Mouse (Mus musculus): Measurements from ENCODE around the gene Pml. TPM values are rescaled to one million over a fixed set of nuclear protein-coding genes. Genes with fewer than 3 reads are reported as not detected.
A peak's percentile ranks its signal among the peaks of the same experiment; 100 is the strongest.

Pml gene
- total and polyA plus RNA-seq, 2 experiments from 2014 or later = 3.4 to 3.7 TPM

DNA sequence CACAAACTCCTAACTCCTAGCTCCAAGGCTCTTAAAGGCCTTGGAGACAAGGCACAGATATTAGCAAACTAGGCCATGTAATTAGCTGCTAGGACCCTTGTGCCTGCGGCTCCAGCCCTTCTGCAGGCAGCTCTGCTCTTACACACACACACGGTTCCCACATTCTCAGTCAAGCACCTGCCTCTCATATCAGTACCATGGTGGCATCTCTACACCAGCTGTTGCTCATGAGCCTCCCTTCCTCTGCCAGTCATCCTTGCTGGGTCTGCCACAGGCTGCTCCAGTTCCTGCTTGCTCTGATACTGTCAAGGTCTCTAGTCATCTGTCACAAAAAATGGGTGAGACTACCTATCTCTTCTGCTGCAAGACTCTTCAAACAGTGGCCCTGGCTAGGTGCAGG lies 25.2 kb downstream of the Pml start:
- no peak for ATAC-seq
- Histone ChIP-seq H3K4me3 (ENCODE audit: low read depth, low read length) (no peak overlapping the region), H3K27ac (ENCODE audit: low read depth, low read length) (no peak overlapping the region), H3K4me1 (ENCODE audit: insufficient read depth) (no peaks in the 10 kb centered on the region), H3K9me3 (ENCODE audit: low read length) (no peaks in the 10 kb centered on the region), H3K4me2 (ENCODE audit: low read depth) (no peak overlapping the region), H3K9ac (no peak overlapping the region), H3K36me3 (ENCODE audit: insufficient read depth) (peaks cover 6% of the 10 kb centered on the region), H3K27me3 (ENCODE audit: insufficient read depth, low read length) (no peaks in the 10 kb centered on the region)
- no peak for TF ChIP-seq CTCF (IDR thresholded peaks at IDR 0.05; ENCODE audit: low read depth)
- 87% methylated on average over 2 of the region's 2 CpGs for WGBS
- DNase-seq = no peak

GRCm38 (mm10) chr9:58220218-58220903 lies 29.2 kb downstream of the Pml start:
- ATAC-seq = no peak
- Histone ChIP-seq H3K9ac (no peak overlapping the region), H3K27me3 (ENCODE audit: insufficient read depth, low read length) (no peaks in the 10 kb centered on the region), H3K36me3 (ENCODE audit: insufficient read depth) (no peaks in the 10 kb centered on the region; the same call in 1 of the 2 replicates), H3K27ac (ENCODE audit: low read depth, low read length) (no peak overlapping the region), H3K9me3 (ENCODE audit: low read length) (no peaks in the 10 kb centered on the region), H3K4me3 (ENCODE audit: low read depth, low read length) (no peak overlapping the region), H3K4me2 (ENCODE audit: low read depth) (no peak overlapping the region), H3K4me1 (ENCODE audit: insufficient read depth) (no peaks in the 10 kb centered on the region)
- 69% methylated on average over 24 of the region's 24 CpGs for whole genome bisulfite sequencing
- DNase-seq = no peak
- TF ChIP-seq CTCF (IDR thresholded peaks at IDR 0.05; ENCODE audit: low read depth) = peak; percentile 49

GRCm38 (mm10) chr9:58218539-58218938 lies 31.0 kb downstream of the Pml start:
- 93% methylated on average over 3 of the region's 3 CpGs for WGBS
- no peaks in the 10 kb centered on the region for H3K27me3 ChIP-seq (ENCODE audit: insufficient read depth, low read length)
- no peak for TF ChIP-seq CTCF (IDR thresholded peaks at IDR 0.05; ENCODE audit: low read depth)
- no peaks in the 10 kb centered on the region for H3K4me1 ChIP-seq (ENCODE audit: insufficient read depth)
- DNase-seq = no peak
- H3K27ac ChIP-seq (ENCODE audit: low read depth, low read length) = no peak overlapping the region
- no peaks in the 10 kb centered on the region; the same call in 1 of the 2 replicates for H3K36me3 ChIP-seq (ENCODE audit: insufficient read depth)
- no peaks in the 10 kb centered on the region for H3K9me3 ChIP-seq (ENCODE audit: low read length)
- no peak overlapping the region for H3K4me3 ChIP-seq (ENCODE audit: low read depth, low read length)
- no peak overlapping the region for H3K4me2 ChIP-seq (ENCODE audit: low read depth)
- H3K9ac ChIP-seq = no peak overlapping the region
- no peak for ATAC-seq

GRCm38 (mm10) chr9:58216402-58216801 lies 33.2 kb downstream of the Pml start:
- H3K27ac ChIP-seq (ENCODE audit: low read depth, low read length) = no peak overlapping the region
- no peak overlapping the region for H3K4me3 ChIP-seq (ENCODE audit: low read depth, low read length)
- peak; percentile 80 for TF ChIP-seq CTCF (IDR thresholded peaks at IDR 0.05; ENCODE audit: low read depth)
- DNase-seq (peak; percentile 65), ATAC-seq (peak; percentile 60; the same call in 1 of the 2 replicates)
- WGBS = 28% methylated on average over 6 of the region's 6 CpGs
- H3K9me3 ChIP-seq (ENCODE audit: low read length) = no peaks in the 10 kb centered on the region
- no peak overlapping the region for H3K9ac ChIP-seq
- H3K36me3 ChIP-seq (ENCODE audit: insufficient read depth) = no peaks in the 10 kb centered on the region; the same call in 1 of the 2 replicates
- no peak overlapping the region for H3K4me2 ChIP-seq (ENCODE audit: low read depth)
- no peaks in the 10 kb centered on the region for H3K27me3 ChIP-seq (ENCODE audit: insufficient read depth, low read length)
- no peaks in the 10 kb centered on the region for H3K4me1 ChIP-seq (ENCODE audit: insufficient read depth)

DNA sequence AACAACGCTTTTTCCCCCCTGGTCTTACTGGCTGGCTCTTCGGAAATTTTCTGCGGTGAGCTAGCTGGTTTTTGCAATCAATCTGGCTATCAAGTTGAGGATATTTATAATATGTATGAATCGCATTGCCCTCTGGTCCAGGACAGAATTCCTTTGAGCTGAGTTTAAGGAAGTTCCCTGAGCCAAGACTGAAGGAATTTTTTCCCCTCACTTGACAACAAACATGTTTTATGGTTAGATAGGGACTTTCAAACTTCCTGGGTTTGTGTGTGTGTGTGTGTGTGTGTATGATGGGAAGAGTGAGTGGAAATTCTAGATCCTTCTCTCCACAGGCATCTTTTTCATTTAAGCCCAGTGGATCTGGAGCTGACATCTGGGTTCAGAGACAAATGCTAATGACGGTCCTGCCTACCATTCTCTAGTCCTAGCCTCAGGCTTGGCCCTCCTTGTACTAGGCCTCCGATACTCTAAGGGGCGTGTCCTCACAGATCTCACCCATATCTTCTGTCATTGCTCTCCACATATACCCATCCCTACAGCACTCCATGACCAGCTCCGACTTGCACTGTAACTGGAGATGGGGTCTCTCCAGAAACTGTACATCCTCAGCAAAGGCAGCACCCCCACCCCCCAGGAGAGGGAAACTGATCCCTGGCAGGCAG lies 34.9 kb downstream of the Pml start:
- Histone ChIP-seq H3K4me1 (ENCODE audit: insufficient read depth) (no peaks in the 10 kb centered on the region), H3K9me3 (ENCODE audit: low read length) (no peaks in the 10 kb centered on the region), H3K9ac (no peak overlapping the region), H3K36me3 (ENCODE audit: insufficient read depth) (no peaks in the 10 kb centered on the region; the same call in 1 of the 2 replicates), H3K27me3 (ENCODE audit: insufficient read depth, low read length) (no peaks in the 10 kb centered on the region), H3K27ac (ENCODE audit: low read depth, low read length) (no peak overlapping the region), H3K4me2 (ENCODE audit: low read depth) (no peak overlapping the region), H3K4me3 (ENCODE audit: low read depth, low read length) (no peak overlapping the region)
- TF ChIP-seq CTCF (IDR thresholded peaks at IDR 0.05; ENCODE audit: low read depth) = no peak
- DNase-seq (no peak), ATAC-seq (no peak)
- 67% methylated on average over 8 of the region's 8 CpGs for whole genome bisulfite sequencing

GRCm38 (mm10) chr9:58213865-58214264 lies 35.7 kb downstream of the Pml start:
- DNase-seq (no peak), ATAC-seq (no peak)
- Histone ChIP-seq H3K4me2 (ENCODE audit: low read depth) (no peak overlapping the region), H3K9ac (no peak overlapping the region), H3K36me3 (ENCODE audit: insufficient read depth) (no peaks in the 10 kb centered on the region), H3K9me3 (ENCODE audit: low read length) (no peaks in the 10 kb centered on the region), H3K4me3 (ENCODE audit: low read depth, low read length) (no peak overlapping the region), H3K4me1 (ENCODE audit: insufficient read depth) (no peaks in the 10 kb centered on the region), H3K27ac (ENCODE audit: low read depth, low read length) (no peak overlapping the region), H3K27me3 (ENCODE audit: insufficient read depth, low read length) (no peaks in the 10 kb centered on the region)
- WGBS = 42% methylated on average over 5 of the region's 5 CpGs
- no peak for TF ChIP-seq CTCF (IDR thresholded peaks at IDR 0.05; ENCODE audit: low read depth)

GRCm38 (mm10) chr9:58213377-58213776 lies 36.2 kb downstream of the Pml start:
- no peaks in the 10 kb centered on the region for H3K9me3 ChIP-seq (ENCODE audit: low read length)
- DNase-seq (no peak), ATAC-seq (no peak)
- H3K9ac ChIP-seq = no peak overlapping the region
- no peak overlapping the region for H3K4me3 ChIP-seq (ENCODE audit: low read depth, low read length)
- H3K4me2 ChIP-seq (ENCODE audit: low read depth) = no peak overlapping the region
- whole genome bisulfite sequencing = 80% methylated on average over 5 of the region's 5 CpGs
- no peaks in the 10 kb centered on the region for H3K4me1 ChIP-seq (ENCODE audit: insufficient read depth)
- no peaks in the 10 kb centered on the region for H3K27me3 ChIP-seq (ENCODE audit: insufficient read depth, low read length)
- no peak for TF ChIP-seq CTCF (IDR thresholded peaks at IDR 0.05; ENCODE audit: low read depth)
- no peaks in the 10 kb centered on the region for H3K36me3 ChIP-seq (ENCODE audit: insufficient read depth)
- H3K27ac ChIP-seq (ENCODE audit: low read depth, low read length) = no peak overlapping the region

All from forebrain, postnatal 0 days (tissue).